Mouse (Mus musculus): ENCODE data around the gene Gba2.

GRCm38 (mm10) chr4:43563601-43563875, 15.1 kb downstream of the Gba2 start:
- TF ChIP-seq GATA1 (IDR thresholded peaks at IDR 0.05; ENCODE audit: low read length) (no peak), TAL1 (IDR thresholded peaks at IDR 0.05; ENCODE audit: low read length) (no peak)
